Mouse (Mus musculus) kidney, adult 9 months (tissue): ENCODE measurements at regions not wholly inside any gene's neighbourhood (a gene's known extent, or its start where the extent isn't known, plus 50 kb on each side); places are given as distances from the start of the nearest gene placed in this dataset.
"Not testable (repeated sequence)": the region's sequence is repeated elsewhere in the genome, so short reads cannot be mapped to it uniquely, and the experiment has no call there.

ENCODE experiments used
- DNase-seq: peaks from one replicate; pipeline ENCODE4 v3.0.0; 2022

- DNase-seq: no peak
Observed at GRCm38 (mm10) chr10:96373481-96373880, 237.1 kb downstream of the Gm5426 start.

GRCm38 (mm10) chr10:96374293-96375069 is 238.1 kb downstream of the Gm5426 start:
- DNase-seq: no peak

- DNase-seq: no peak
Observed at GRCm38 (mm10) chr10:96375070-96375447, 238.7 kb downstream of the Gm5426 start.

- peak; percentile 19 for DNase-seq
Observed at GRCm38 (mm10) chr10:96377549-96377948, 239.3 kb upstream of the Btg1 start.

GRCm38 (mm10) chr10:96379016-96379771 is 237.6 kb upstream of the Btg1 start:
- no peak for DNase-seq

GRCm38 (mm10) chr10:96381664-96382063 is 235.1 kb upstream of the Btg1 start:
- DNase-seq: no peak

GRCm38 (mm10) chr10:96391748-96392147 is 225.1 kb upstream of the Btg1 start:
- no peak for DNase-seq

GRCm38 (mm10) chr10:96392836-96393235 is 224.0 kb upstream of the Btg1 start:
- DNase-seq: no peak

GRCm38 (mm10) chr10:96394210-96394609 is 222.6 kb upstream of the Btg1 start:
- DNase-seq: no peak

GRCm38 (mm10) chr10:96395017-96395416 is 221.8 kb upstream of the Btg1 start:
- DNase-seq: no peak

- DNase-seq: no peak
Observed at GRCm38 (mm10) chr10:96397931-96398561, 218.8 kb upstream of the Btg1 start.

- no peak for DNase-seq
Observed at GRCm38 (mm10) chr10:96398562-96399288, 218.1 kb upstream of the Btg1 start.

- DNase-seq: no peak
Observed at GRCm38 (mm10) chr10:96399636-96400400, 217.0 kb upstream of the Btg1 start.

- DNase-seq: no peak
Observed at GRCm38 (mm10) chr10:96400793-96401192, 216.0 kb upstream of the Btg1 start.

GRCm38 (mm10) chr10:96406306-96406705 is 210.5 kb upstream of the Btg1 start:
- no peak for DNase-seq

- no peak for DNase-seq
Observed at GRCm38 (mm10) chr10:96407846-96408245, 209.0 kb upstream of the Btg1 start.

- DNase-seq: no peak
Observed at GRCm38 (mm10) chr10:96408250-96408649, 208.6 kb upstream of the Btg1 start.

- DNase-seq: no peak
Observed at GRCm38 (mm10) chr10:96410028-96410427, 206.8 kb upstream of the Btg1 start.

GRCm38 (mm10) chr10:96414807-96415206 is 202.0 kb upstream of the Btg1 start:
- DNase-seq: no peak

- not testable (repeated sequence) for DNase-seq
Observed at GRCm38 (mm10) chr10:96421506-96421905, 195.3 kb upstream of the Btg1 start.

- DNase-seq: no peak
Observed at GRCm38 (mm10) chr10:96427407-96427806, 189.4 kb upstream of the Btg1 start.

GRCm38 (mm10) chr10:96430142-96430541 is 186.7 kb upstream of the Btg1 start:
- no peak for DNase-seq
